Comparison of ENCODE assay signal across 8 mouse cellular contexts in the genomic region with DNA sequence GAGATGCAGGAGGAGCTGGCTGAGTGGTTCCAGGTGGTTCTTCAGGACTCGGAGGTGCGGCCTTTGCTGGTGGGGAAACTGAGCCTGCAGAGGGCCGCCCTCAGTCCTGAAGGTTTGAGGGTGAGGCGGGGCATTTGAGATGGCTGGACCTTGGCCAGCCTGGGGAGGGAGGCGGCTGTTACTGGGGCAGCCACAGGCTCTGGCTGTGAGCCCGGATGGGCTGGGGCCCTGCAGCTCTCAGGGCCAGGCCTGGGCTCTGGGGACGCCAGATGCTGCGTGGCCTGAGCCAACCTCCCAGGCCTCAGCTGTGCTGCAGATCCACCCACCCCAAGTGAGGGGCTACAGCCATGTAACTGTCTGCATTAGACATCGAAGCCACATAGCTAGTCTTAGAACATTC. TPM values are rescaled to one million over a fixed set of nuclear protein-coding genes. Genes with fewer than 3 reads are reported as not detected.
DNase-seq lines count a peak whose midpoint lies in the region; ATAC-seq and TF ChIP-seq lines count a peak whose summit lies in the region.

No protein-coding gene starts in this region.

- H3K36me3 ChIP-seq in megakaryocyte, embryonic 14.5 days (replicated peaks; ENCODE audit: low read length) = peaks cover 76% of the 10 kb centered on the region
- H3K36me3 ChIP-seq in embryonic facial prominence, embryonic 11.5 days (replicated peaks; ENCODE audit: control insufficient read depth, insufficient read depth, low read depth, low read length) = peaks cover 5% of the 10 kb centered on the region
- H3K36me3 ChIP-seq in heart, embryonic 10.5 days = peaks cover 60% of the 10 kb centered on the region
- peaks cover 36% of the 10 kb centered on the region for H3K36me3 ChIP-seq in lung, embryonic 15.5 days
- H3K36me3 ChIP-seq in stomach, embryonic 14.5 days (ENCODE audit: control insufficient read depth, insufficient read depth, low read length) = peaks cover 32% of the 10 kb centered on the region
- no peaks in the 10 kb centered on the region for H3K36me3 ChIP-seq in thymus, adult 2 months (ENCODE audit: control insufficient read depth, insufficient read depth, low read length)

- ATAC-seq in megakaryocyte, adult 5-6 weeks (ENCODE audit: poor library complexity, severe bottlenecking) = no peak
- no peak for ATAC-seq in embryonic facial prominence, embryonic 11.5 days (replicated peaks; ENCODE audit: insufficient number of reproducible peaks, low FRiP score, low TSS enrichment, low read depth)
- ATAC-seq in lung, embryonic 15.5 days (ENCODE audit: borderline replicate concordance, extremely low read depth, low FRiP score, low TSS enrichment) = peak; percentile 52
- no peak for ATAC-seq in stomach, embryonic 14.5 days (ENCODE audit: insufficient number of reproducible peaks, insufficient read depth, low FRiP score, low read depth)

- H3K27ac ChIP-seq in embryonic facial prominence, embryonic 11.5 days (replicated peaks; ENCODE audit: low read depth, low read length) = no peak overlapping the region
- H3K27ac ChIP-seq in heart, embryonic 10.5 days = no peak overlapping the region
- H3K27ac ChIP-seq in lung, embryonic 15.5 days = peak overlapping the region; percentile 80
- peak overlapping the region; percentile 61 for H3K27ac ChIP-seq in stomach, embryonic 14.5 days (ENCODE audit: low read length)
- H3K27ac ChIP-seq in thymus, adult 2 months (ENCODE audit: control insufficient read depth, insufficient read depth, low read length) = no peak overlapping the region

- no peak for DNase-seq in embryonic facial prominence, embryonic 11.5 days (ENCODE audit: low spot score)
- DNase-seq in heart, embryonic 10.5 days (ENCODE audit: low spot score) = no peak
- DNase-seq in kidney, adult 8-10 months = peak; percentile 81 to 84
- no peak for DNase-seq in thymus, adult 2 months

- H3K9ac ChIP-seq in embryonic facial prominence, embryonic 11.5 days (replicated peaks; ENCODE audit: low read length) = no peak overlapping the region; the same call in 1 of the 2 replicates
- 0 out of 2 replicates have a peak overlapping the region, but pooled peaks have one; percentile 28 for H3K9ac ChIP-seq in lung, embryonic 15.5 days
- 0 out of 2 replicates have a peak overlapping the region, but pooled peaks have one; percentile 30 for H3K9ac ChIP-seq in stomach, embryonic 14.5 days (replicated peaks; ENCODE audit: low read depth, low read length)

- WGBS in embryonic facial prominence, embryonic 11.5 days = 82% methylated on average over 9 of the region's 9 CpGs
- WGBS in heart, embryonic 10.5 days = 75% methylated on average over 9 of the region's 9 CpGs
- WGBS in lung, embryonic 15.5 days = 31% methylated on average over 9 of the region's 9 CpGs
- 52% methylated on average over 9 of the region's 9 CpGs for WGBS in stomach, embryonic 14.5 days
- 83% methylated on average over 9 of the region's 9 CpGs for WGBS in thymus, adult 2 months

- peak overlapping the region; percentile 4 for H3K4me3 ChIP-seq in megakaryocyte, embryonic 14.5 days (replicated peaks)
- H3K4me3 ChIP-seq in embryonic facial prominence, embryonic 11.5 days (ENCODE audit: low read depth, low read length) = 0 out of 2 replicates have a peak overlapping the region, but pooled peaks have one; percentile 4
- peak overlapping the region; percentile 22; the same call in 1 of the 2 replicates for H3K4me3 ChIP-seq in heart, embryonic 10.5 days
- H3K4me3 ChIP-seq in lung, embryonic 15.5 days = 0 out of 2 replicates have a peak overlapping the region, but pooled peaks have one; percentile 3
- no peak overlapping the region for H3K4me3 ChIP-seq in stomach, embryonic 14.5 days (ENCODE audit: low read depth, low read length)
- H3K4me3 ChIP-seq in thymus, adult 2 months (ENCODE audit: control insufficient read depth, insufficient read depth, low read length) = no peak overlapping the region

- peaks cover 6% of the 10 kb centered on the region for H3K27me3 ChIP-seq in megakaryocyte, embryonic 14.5 days (replicated peaks)
- no peaks in the 10 kb centered on the region for H3K27me3 ChIP-seq in embryonic facial prominence, embryonic 11.5 days (ENCODE audit: control insufficient read depth, insufficient read depth, low read length)
- H3K27me3 ChIP-seq in heart, embryonic 10.5 days (ENCODE audit: insufficient read depth, poor library complexity, severe bottlenecking) = peaks cover 11% of the 10 kb centered on the region; the same call in 1 of the 2 replicates
- H3K27me3 ChIP-seq in lung, embryonic 15.5 days = no peaks in the 10 kb centered on the region
- H3K27me3 ChIP-seq in stomach, embryonic 14.5 days (ENCODE audit: control insufficient read depth, insufficient read depth, low read length) = no peaks in the 10 kb centered on the region
- no peaks in the 10 kb centered on the region for H3K27me3 ChIP-seq in thymus, adult 2 months (ENCODE audit: control insufficient read depth, insufficient read depth, low read length)

- no peaks in the 10 kb centered on the region for H3K9me3 ChIP-seq in megakaryocyte, embryonic 14.5 days
- H3K9me3 ChIP-seq in embryonic facial prominence, embryonic 11.5 days (replicated peaks; ENCODE audit: control insufficient read depth, low read length) = no peaks in the 10 kb centered on the region
- H3K9me3 ChIP-seq in heart, embryonic 10.5 days = no peaks in the 10 kb centered on the region
- H3K9me3 ChIP-seq in lung, embryonic 15.5 days = no peaks in the 10 kb centered on the region
- H3K9me3 ChIP-seq in stomach, embryonic 14.5 days (ENCODE audit: control insufficient read depth, low read depth, low read length) = no peaks in the 10 kb centered on the region

- TF ChIP-seq POLR2A in thymus, adult 2 months (IDR thresholded peaks at IDR 0.05; ENCODE audit: control insufficient read depth, extremely low read depth, insufficient read depth, low read length, poor library complexity) = no peak

- H3K4me1 ChIP-seq in megakaryocyte, embryonic 14.5 days = peaks cover 82% of the 10 kb centered on the region
- no peaks in the 10 kb centered on the region; the same call in 1 of the 2 replicates for H3K4me1 ChIP-seq in embryonic facial prominence, embryonic 11.5 days (ENCODE audit: control insufficient read depth, insufficient read depth, low read length)
- H3K4me1 ChIP-seq in heart, embryonic 10.5 days = peaks cover 44% of the 10 kb centered on the region
- peaks cover 48% of the 10 kb centered on the region for H3K4me1 ChIP-seq in lung, embryonic 15.5 days
- H3K4me1 ChIP-seq in stomach, embryonic 14.5 days (ENCODE audit: control insufficient read depth, insufficient read depth, low read length) = peaks cover 37% of the 10 kb centered on the region
- H3K4me1 ChIP-seq in thymus, adult 2 months (replicated peaks; ENCODE audit: control insufficient read depth, insufficient read depth, low read length) = peaks cover 19% of the 10 kb centered on the region

- no peak for TF ChIP-seq CTCF in thymus, adult 2 months (IDR thresholded peaks at IDR 0.05; ENCODE audit: borderline replicate concordance, control insufficient read depth, extremely low read depth, insufficient read depth, low read length, poor library complexity)

- no peak overlapping the region for H3K4me2 ChIP-seq in embryonic facial prominence, embryonic 11.5 days (ENCODE audit: low read depth, low read length)
- peak overlapping the region; percentile 42 for H3K4me2 ChIP-seq in lung, embryonic 15.5 days
- peak overlapping the region; percentile 19; the same call in 1 of the 2 replicates for H3K4me2 ChIP-seq in stomach, embryonic 14.5 days (replicated peaks; ENCODE audit: low read depth, low read length)

RNA-seq across cellular contexts. Expression of a gene that starts 2.7 kb away (rescaled TPM):
- 51.5 and 59.4 TPM in 2 replicates for polyA plus RNA-seq in megakaryocyte, embryonic 14.5 days (2012; ENCODE audit: insufficient read depth, low replicate concordance)
- 4.6 and 5.0 TPM in 2 replicates for total RNA-seq in megakaryocyte, adult 5-6 weeks (2015)
- 14.7 and 14.9 TPM in 2 replicates for total RNA-seq in megakaryocyte, adult 5-6 weeks (2017)
- 30.1 and 33.4 TPM in 2 replicates for polyA plus RNA-seq in embryonic facial prominence, embryonic 11.5 days (2014; fragmentation: Nextera tagmentation; extraction: Ambion mirVana)
- 40.6 and 43.5 TPM in 2 replicates for polyA plus RNA-seq in heart, embryonic 10.5 days (2016; fragmentation: Nextera tagmentation; extraction: Ambion mirVana)
- 56.1 and 56.8 TPM in 2 replicates for polyA plus RNA-seq in lung, embryonic 15.5 days (2015; fragmentation: Nextera tagmentation; extraction: Ambion mirVana)
- polyA plus RNA-seq in stomach, embryonic 14.5 days (2014; fragmentation: Nextera tagmentation; extraction: Ambion mirVana) = 44.5 and 45.1 TPM in 2 replicates
- 124 and 136 TPM in 2 replicates for polyA plus RNA-seq in thymus, adult 2 months (2012; rRNA removed)

RNA-seq across cellular contexts. Expression of a gene that starts 13.1 kb away (rescaled TPM):
- polyA plus RNA-seq in megakaryocyte, embryonic 14.5 days (2012; ENCODE audit: insufficient read depth, low replicate concordance) = 99.7 and 186 TPM in 2 replicates
- 34.4 and 44.7 TPM in 2 replicates for total RNA-seq in megakaryocyte, adult 5-6 weeks (2015)
- total RNA-seq in megakaryocyte, adult 5-6 weeks (2017) = 8.4 and 15.9 TPM in 2 replicates
- polyA plus RNA-seq in embryonic facial prominence, embryonic 11.5 days (2014; fragmentation: Nextera tagmentation; extraction: Ambion mirVana) = 25.8 and 33.5 TPM in 2 replicates
- polyA plus RNA-seq in heart, embryonic 10.5 days (2016; fragmentation: Nextera tagmentation; extraction: Ambion mirVana) = 39.0 and 44.6 TPM in 2 replicates
- polyA plus RNA-seq in lung, embryonic 15.5 days (2015; fragmentation: Nextera tagmentation; extraction: Ambion mirVana) = 35.4 and 36.2 TPM in 2 replicates
- polyA plus RNA-seq in stomach, embryonic 14.5 days (2014; fragmentation: Nextera tagmentation; extraction: Ambion mirVana) = 42.8 and 43.1 TPM in 2 replicates
- 72.9 and 103 TPM in 2 replicates for polyA plus RNA-seq in thymus, adult 2 months (2012; rRNA removed)

RNA-seq across cellular contexts. Expression of a gene that starts 19.4 kb away (rescaled TPM):
- 7.8 and 38.4 TPM in 2 replicates for polyA plus RNA-seq in megakaryocyte, embryonic 14.5 days (2012; ENCODE audit: insufficient read depth, low replicate concordance)
- total RNA-seq in megakaryocyte, adult 5-6 weeks (2015) = 3.3 and 5.8 TPM in 2 replicates
- total RNA-seq in megakaryocyte, adult 5-6 weeks (2017) = 2.1 and 5.1 TPM in 2 replicates
- 24.8 and 31.6 TPM in 2 replicates for polyA plus RNA-seq in embryonic facial prominence, embryonic 11.5 days (2014; fragmentation: Nextera tagmentation; extraction: Ambion mirVana)
- 11.2 and 14.2 TPM in 2 replicates for polyA plus RNA-seq in heart, embryonic 10.5 days (2016; fragmentation: Nextera tagmentation; extraction: Ambion mirVana)
- 12.8 and 12.9 TPM in 2 replicates for polyA plus RNA-seq in lung, embryonic 15.5 days (2015; fragmentation: Nextera tagmentation; extraction: Ambion mirVana)
- 27.0 and 28.7 TPM in 2 replicates for polyA plus RNA-seq in stomach, embryonic 14.5 days (2014; fragmentation: Nextera tagmentation; extraction: Ambion mirVana)
- polyA plus RNA-seq in thymus, adult 2 months (2012; rRNA removed) = 17.8 and 20.8 TPM in 2 replicates

RNA-seq across cellular contexts. Expression of a gene that starts 31.0 kb away (rescaled TPM):
- 370 and 778 TPM in 2 replicates for polyA plus RNA-seq in megakaryocyte, embryonic 14.5 days (2012; ENCODE audit: insufficient read depth, low replicate concordance)
- total RNA-seq in megakaryocyte, adult 5-6 weeks (2015) = 56.2 and 65.4 TPM in 2 replicates
- total RNA-seq in megakaryocyte, adult 5-6 weeks (2017) = 14.4 and 24.6 TPM in 2 replicates
- polyA plus RNA-seq in embryonic facial prominence, embryonic 11.5 days (2014; fragmentation: Nextera tagmentation; extraction: Ambion mirVana) = 8.3 and 9.7 TPM in 2 replicates
- polyA plus RNA-seq in heart, embryonic 10.5 days (2016; fragmentation: Nextera tagmentation; extraction: Ambion mirVana) = 7.9 and 9.3 TPM in 2 replicates
- 13.6 and 15.8 TPM in 2 replicates for polyA plus RNA-seq in lung, embryonic 15.5 days (2015; fragmentation: Nextera tagmentation; extraction: Ambion mirVana)
- polyA plus RNA-seq in stomach, embryonic 14.5 days (2014; fragmentation: Nextera tagmentation; extraction: Ambion mirVana) = 10.7 and 13.2 TPM in 2 replicates
- polyA plus RNA-seq in thymus, adult 2 months (2012; rRNA removed) = 615 and 696 TPM in 2 replicates

RNA-seq across cellular contexts. Expression of a gene that starts 34.4 kb away (rescaled TPM):
- 10.8 and 11.1 TPM in 2 replicates for polyA plus RNA-seq in megakaryocyte, embryonic 14.5 days (2012; ENCODE audit: insufficient read depth, low replicate concordance)
- total RNA-seq in megakaryocyte, adult 5-6 weeks (2015) = 0.80 and 1.5 TPM in 2 replicates
- total RNA-seq in megakaryocyte, adult 5-6 weeks (2017) = 0.07 and 1.7 TPM in 2 replicates
- polyA plus RNA-seq in embryonic facial prominence, embryonic 11.5 days (2014; fragmentation: Nextera tagmentation; extraction: Ambion mirVana) = 0.10 TPM in 1 of 2 replicates, not detected in the other
- polyA plus RNA-seq in heart, embryonic 10.5 days (2016; fragmentation: Nextera tagmentation; extraction: Ambion mirVana) = 0.12 TPM in 1 of 2 replicates, not detected in the other
- polyA plus RNA-seq in lung, embryonic 15.5 days (2015; fragmentation: Nextera tagmentation; extraction: Ambion mirVana) = 0.16 and 0.27 TPM in 2 replicates
- polyA plus RNA-seq in stomach, embryonic 14.5 days (2014; fragmentation: Nextera tagmentation; extraction: Ambion mirVana) = 0.59 TPM in 1 of 2 replicates, not detected in the other
- polyA plus RNA-seq in thymus, adult 2 months (2012; rRNA removed) = 48.6 and 53.4 TPM in 2 replicates

Comparison
In these comparisons a context has a peak if more than half of its experiments do, and no peak if none do; other contexts are left out.
1. H3K4me3 ChIP-seq: peak in megakaryocyte, embryonic 14.5 days (single experiment), embryonic facial prominence, embryonic 11.5 days (single experiment), heart, embryonic 10.5 days (single experiment) and lung, embryonic 15.5 days (single experiment); none in stomach, embryonic 14.5 days (single experiment) and thymus, adult 2 months (single experiment).
2. DNase-seq: peak in kidney, adult 8-10 months (2 of 2); none in embryonic facial prominence, embryonic 11.5 days (single experiment), heart, embryonic 10.5 days (single experiment) and thymus, adult 2 months (single experiment).
3. H3K27ac ChIP-seq: peak in lung, embryonic 15.5 days (single experiment) and stomach, embryonic 14.5 days (single experiment); none in embryonic facial prominence, embryonic 11.5 days (single experiment), heart, embryonic 10.5 days (single experiment) and thymus, adult 2 months (single experiment).